Mouse (Mus musculus) ES-Bruce4 (cell line): ENCODE measurements around the gene Trex1. TPM values are rescaled to one million over a fixed set of nuclear protein-coding genes. Genes with fewer than 3 reads are reported as not detected.

Experiments used
- H3K27ac ChIP-seq: 2 replicates; pipeline ENCODE4 v1.5.1; 2012; ENCODE audit warnings: low read length, inconsistent platforms; ENCODE audit not compliant: insufficient read depth
- H3K27me3 ChIP-seq: 2 replicates; pipeline ENCODE4 v1.6.1; 2012; ENCODE audit warnings: mild to moderate bottlenecking, low read length, inconsistent platforms; ENCODE audit not compliant: control insufficient read depth, poor library complexity, insufficient read depth, severe bottlenecking
- H3K36me3 ChIP-seq: 2 replicates; pipeline ENCODE4 v1.6.1; 2012; ENCODE audit warnings: inconsistent platforms, mild to moderate bottlenecking, low read length, moderate library complexity; ENCODE audit not compliant: control insufficient read depth, poor library complexity, insufficient read depth, severe bottlenecking
- H3K4me1 ChIP-seq: one replicate; pipeline ENCODE4 v1.8.1; 2011; ENCODE audit warnings: low read length; ENCODE audit not compliant: control insufficient read depth, insufficient read depth
- H3K4me3 ChIP-seq: 2 replicates; pipeline ENCODE4 v1.5.1; 2011; ENCODE audit warnings: low read depth, mild to moderate bottlenecking, low read length
- H3K9ac ChIP-seq: 2 replicates; pipeline ENCODE4 v1.6.1; 2012; ENCODE audit warnings: low read depth, mild to moderate bottlenecking, inconsistent platforms; ENCODE audit not compliant: poor library complexity, severe bottlenecking
- H3K9me3 ChIP-seq: replicated peaks from 2 replicates; pipeline ENCODE4 v1.6.1; 2012; ENCODE audit warnings: mild to moderate bottlenecking, low read length, inconsistent platforms; ENCODE audit not compliant: control insufficient read depth, poor library complexity, insufficient read depth, severe bottlenecking
- CTCF ChIP-seq: IDR thresholded peaks from one replicate; pipeline ENCODE4 v1.8.1; 2011; ENCODE audit warnings: low read depth, low read length
- EP300 ChIP-seq: IDR thresholded peaks from 2 replicates; pipeline ENCODE4 v1.6.1; 2011; ENCODE audit warnings: low read depth, low read length; ENCODE audit not compliant: insufficient read depth
- POLR2A ChIP-seq: IDR thresholded peaks from one replicate; pipeline ENCODE4 v1.8.1; 2011; ENCODE audit warnings: low read length; ENCODE audit not compliant: insufficient read depth
- polyA plus RNA-seq: library from polyadenylated mRNA; stranded (reverse); fragments of >200 nt; gene quantifications from 2 replicates; pipeline ENCODE4 v1.2.4, GENCODE M21; 2011; ENCODE audit warnings: low read depth; ENCODE audit not compliant: missing spikeins, insufficient read depth, insufficient read length

The Trex1 gene
- polyA plus RNA-seq, 1 experiment: not detected

GRCm38 (mm10) chr9:109082124-109082800 is 22.7 kb upstream of the Trex1 start, which contains the start of the genes Ccdc51 and Tma7:
TSS of gene Ccdc51 (plus strand) at chr9:109082493.
TSS of gene Tma7 (minus strand) at chr9:109082587.
- H3K4me1 ChIP-seq: no peaks in the 10 kb centered on the region
- TF ChIP-seq POLR2A (peak; percentile 94), CTCF (no peak), EP300 (no peak)

GRCm38 (mm10) chr9:109081749-109082123 is 22.2 kb upstream of the Trex1 start:
- no peaks in the 10 kb centered on the region for H3K27me3 ChIP-seq
- H3K36me3 ChIP-seq: peaks cover 10% of the 10 kb centered on the region; the same call in 1 of the 2 replicates
- no peaks in the 10 kb centered on the region for H3K4me1 ChIP-seq
- peak overlapping the region; percentile 93 for H3K9ac ChIP-seq
- peak overlapping the region; percentile 91 for H3K4me3 ChIP-seq
- TF ChIP-seq CTCF (no peak), POLR2A (no peak), EP300 (no peak)
- H3K27ac ChIP-seq: no peak overlapping the region
- H3K9me3 ChIP-seq: no peaks in the 10 kb centered on the region

More at GRCm38 (mm10) chr9:109082124-109082800, 22.7 kb upstream of the Trex1 start, which contains the start of the genes Ccdc51 and Tma7:
- Histone ChIP-seq H3K4me3 (peak within 1 kb of the TSS; percentile 91), H3K27ac (peak within 1 kb of the TSS; percentile 31), H3K36me3 (peaks cover 10% of the 10 kb centered on the region; the same call in 1 of the 2 replicates), H3K9me3 (no peaks in the 10 kb centered on the region), H3K9ac (peak within 1 kb of the TSS; percentile 93), H3K27me3 (no peaks in the 10 kb centered on the region)

- Histone ChIP-seq H3K4me3 (no peak overlapping the region), H3K9me3 (no peaks in the 10 kb centered on the region), H3K36me3 (peaks cover 10% of the 10 kb centered on the region; the same call in 1 of the 2 replicates), H3K27me3 (no peaks in the 10 kb centered on the region), H3K9ac (no peak overlapping the region), H3K27ac (no peak overlapping the region), H3K4me1 (no peaks in the 10 kb centered on the region)
- no peak for TF ChIP-seq CTCF
- no peak for TF ChIP-seq EP300
- TF ChIP-seq POLR2A: no peak
Observed at GRCm38 (mm10) chr9:109080516-109080915, 21.0 kb upstream of the Trex1 start.

GRCm38 (mm10) chr9:109073661-109074573 is 14.4 kb upstream of the Trex1 start, which contains the start of gene Atrip:
TSS of gene Atrip (minus strand) at chr9:109074124.
- no peaks in the 10 kb centered on the region for H3K9me3 ChIP-seq
- no peaks in the 10 kb centered on the region for H3K27me3 ChIP-seq
- no peaks in the 10 kb centered on the region for H3K4me1 ChIP-seq
- TF ChIP-seq POLR2A (peak; percentile 70), EP300 (no peak)
- peaks cover 19% of the 10 kb centered on the region for H3K36me3 ChIP-seq
- H3K9ac ChIP-seq: peak within 1 kb of the TSS; percentile 73
- peak within 1 kb of the TSS; percentile 72 for H3K4me3 ChIP-seq
- no peak within 1 kb of the TSS for H3K27ac ChIP-seq

GRCm38 (mm10) chr9:109068095-109068735 is 8.7 kb upstream of the Trex1 start:
- no peak overlapping the region for H3K9ac ChIP-seq
- H3K4me3 ChIP-seq: no peak overlapping the region
- H3K27ac ChIP-seq: no peak overlapping the region
- H3K36me3 ChIP-seq: peaks cover 52% of the 10 kb centered on the region
- H3K9me3 ChIP-seq: no peaks in the 10 kb centered on the region
- H3K4me1 ChIP-seq: no peaks in the 10 kb centered on the region
- no peaks in the 10 kb centered on the region for H3K27me3 ChIP-seq
- no peak for TF ChIP-seq EP300
- TF ChIP-seq CTCF: no peak
- no peak for TF ChIP-seq POLR2A
